ENCODE assay signal across 23 mouse cellular contexts in genomic region chr11:72947840-72948239, GRCm38 (mm10). TPM values are rescaled to one million over a fixed set of nuclear protein-coding genes. Genes with fewer than 3 reads are reported as not detected.
A peak's percentile ranks its signal among the peaks of the same experiment; 100 is the strongest.
DNase-seq lines count a peak whose midpoint lies in the region; ATAC-seq and TF ChIP-seq lines count a peak whose summit lies in the region.
"Had no signal": no experiment of that assay in that cellular context is flagged by ENCODE, and none has a peak within 500 bp of the region (broad histone marks: within the 10 kb centered on the region; RNA-seq: fewer than 3 reads in every experiment).

No protein-coding gene starts in this region.

- H3K27me3 ChIP-seq in hindbrain, embryonic 10.5 days (ENCODE audit: insufficient read depth, poor library complexity, severe bottlenecking), result peaks cover 16% of the 10 kb centered on the region
- H3K27me3 ChIP-seq in hindbrain, embryonic 11.5 days (ENCODE audit: control insufficient read depth, insufficient read depth, low read length), result no peaks in the 10 kb centered on the region
- H3K27me3 ChIP-seq in CH12.LX (replicated peaks), result no peaks in the 10 kb centered on the region
- no peaks in the 10 kb centered on the region for H3K27me3 ChIP-seq in testis, adult 2 months (ENCODE audit: control insufficient read depth, insufficient read depth, low read length)
- H3K27me3 ChIP-seq: embryonic facial prominence, embryonic 12.5 days; forebrain, embryonic 13.5 days had no signal

- TF ChIP-seq RAD21 in CH12.LX (IDR thresholded peaks at IDR 0.05; ENCODE audit: low read depth, low read length), result no peak

- 45% methylated on average over 11 of the region's 11 CpGs for WGBS in hindbrain, embryonic 10.5 days
- 42% methylated on average over 11 of the region's 11 CpGs for WGBS in hindbrain, embryonic 11.5 days

- H3K9me3 ChIP-seq in hindbrain, embryonic 10.5 days, result peaks cover 8% of the 10 kb centered on the region
- H3K9me3 ChIP-seq in hindbrain, embryonic 11.5 days (ENCODE audit: control insufficient read depth, low read length), result no peaks in the 10 kb centered on the region
- H3K9me3 ChIP-seq in CH12.LX (replicated peaks; ENCODE audit: low read length), result peaks cover 17% of the 10 kb centered on the region
- H3K9me3 ChIP-seq: forebrain, embryonic 13.5 days had no signal

- peak; percentile 43 for DNase-seq in embryo, embryonic 10 days (ENCODE audit: low spot score)
- no peak for DNase-seq in embryo, embryonic 11 days
- peak; percentile 42 for DNase-seq in hindbrain, embryonic 10.5 days (ENCODE audit: low spot score)
- no peak for DNase-seq in hindbrain, embryonic 11.5 days (ENCODE audit: low spot score)
- DNase-seq in CH12.LX (ENCODE audit: extremely low read depth), result no peak
- no peak for DNase-seq in kidney, postnatal 14 days
- DNase-seq in cerebellum, postnatal 14 days, result no peak
- DNase-seq: adrenal gland, adult 8-10 months; adrenal gland, postnatal 36 days; B cell, adult 2 months; cerebellum, adult 2 months; cerebellum, postnatal 10 days; forebrain, postnatal 0 days; gastrocnemius, postnatal 14 days; heart, adult 2 months; heart, postnatal 36 days had no signal

- no peak overlapping the region for H3K9ac ChIP-seq in hindbrain, embryonic 11.5 days (ENCODE audit: low read depth, low read length)
- no peak overlapping the region for H3K9ac ChIP-seq in CH12.LX (ENCODE audit: insufficient read depth, low read depth)
- H3K9ac ChIP-seq: embryonic facial prominence, embryonic 12.5 days; forebrain, embryonic 13.5 days; forebrain, postnatal 0 days; heart, embryonic 13.5 days; hindbrain, embryonic 14.5 days had no signal

- no peaks in the 10 kb centered on the region for H3K36me3 ChIP-seq in hindbrain, embryonic 10.5 days
- H3K36me3 ChIP-seq in hindbrain, embryonic 11.5 days (ENCODE audit: control insufficient read depth, insufficient read depth, low read length), result no peaks in the 10 kb centered on the region
- no peaks in the 10 kb centered on the region for H3K36me3 ChIP-seq in CH12.LX (replicated peaks in 1 of 2; ENCODE audit: control insufficient read depth in 1 of 2, insufficient read depth in 1 of 2, low read length in 1 of 2)
- no peaks in the 10 kb centered on the region for H3K36me3 ChIP-seq in testis, adult 2 months (ENCODE audit: control insufficient read depth, insufficient read depth, low read length)
- H3K36me3 ChIP-seq: embryonic facial prominence, embryonic 12.5 days; heart, embryonic 13.5 days had no signal

- TF ChIP-seq POLR2A in CH12.LX (IDR thresholded peaks at IDR 0.05; ENCODE audit: low read depth, low read length), result no peak
- TF ChIP-seq POLR2A in testis, adult 2 months (IDR thresholded peaks at IDR 0.05; ENCODE audit: control insufficient read depth, low read depth, low read length), result no peak

- no peak for TF ChIP-seq EP300 in CH12.LX (IDR thresholded peaks at IDR 0.05; ENCODE audit: low read length)

- H3K27ac ChIP-seq in hindbrain, embryonic 10.5 days, result peak overlapping the region; percentile 71; the same call in 1 of the 2 replicates
- no peak overlapping the region for H3K27ac ChIP-seq in hindbrain, embryonic 11.5 days (ENCODE audit: low read depth, low read length)
- H3K27ac ChIP-seq in CH12.LX (ENCODE audit: insufficient read depth, low read depth), result peak overlapping the region; percentile 34
- peak overlapping the region; percentile 27 for H3K27ac ChIP-seq in testis, adult 2 months (ENCODE audit: control insufficient read depth, insufficient read depth, low read depth, low read length)
- H3K27ac ChIP-seq: embryonic facial prominence, embryonic 12.5 days; forebrain, embryonic 13.5 days; heart, adult 2 months; heart, embryonic 13.5 days; hindbrain, embryonic 14.5 days had no signal

- in situ Hi-C loops in CH12.LX (cut with MboI; ENCODE audit: low pct_ligation_motif_present, low pct_unique_long_range_greater_than_20kb, low sequenced_read_pairs), result no loop called here

- H3K4me1 ChIP-seq in hindbrain, embryonic 10.5 days (replicated peaks), result peaks cover 60% of the 10 kb centered on the region
- H3K4me1 ChIP-seq in hindbrain, embryonic 11.5 days (replicated peaks; ENCODE audit: control insufficient read depth, insufficient read depth, low read length), result no peaks in the 10 kb centered on the region
- peaks cover 51 to 79% of the 10 kb centered on the region in 2 experiments for H3K4me1 ChIP-seq in CH12.LX (ENCODE audit: control insufficient read depth in 1 of 2, insufficient read depth in 2 of 2)
- peaks cover 8% of the 10 kb centered on the region for H3K4me1 ChIP-seq in testis, adult 2 months (ENCODE audit: control insufficient read depth, insufficient read depth, low read length)
- H3K4me1 ChIP-seq: forebrain, embryonic 13.5 days had no signal

- H3K4me3 ChIP-seq in hindbrain, embryonic 10.5 days, result no peak overlapping the region
- H3K4me3 ChIP-seq in hindbrain, embryonic 11.5 days (ENCODE audit: low read depth, low read length), result no peak overlapping the region
- peak overlapping the region in 1 of 3 experiments; percentile 14 for H3K4me3 ChIP-seq in CH12.LX (replicated peaks in 1 of 3; ENCODE audit: low read depth in 2 of 3, low read length in 2 of 3, poor library complexity in 1 of 3)
- H3K4me3 ChIP-seq in testis, adult 2 months (ENCODE audit: control insufficient read depth, low read depth, low read length), result no peak overlapping the region
- H3K4me3 ChIP-seq: embryonic facial prominence, embryonic 12.5 days; forebrain, embryonic 13.5 days; heart, adult 2 months; heart, embryonic 13.5 days had no signal

- no peaks in the 10 kb centered on the region for H3K79me2 ChIP-seq in CH12.LX (replicated peaks; ENCODE audit: control insufficient read depth, extremely low read depth, insufficient read depth, poor library complexity, severe bottlenecking)

- TF ChIP-seq CTCF in CH12.LX (conservative IDR thresholded peaks at IDR 0.05 in 1 of 2, IDR thresholded peaks at IDR 0.05 in 1 of 2; ENCODE audit: low read depth in 2 of 2, low read length in 2 of 2), result no peak
- no peak for TF ChIP-seq CTCF in testis, adult 2 months (IDR thresholded peaks at IDR 0.05; ENCODE audit: control insufficient read depth, insufficient read depth, insufficient replicate concordance, low read depth, low read length)

- dilution Hi-C loops in CH12.LX (cut with MboI; ENCODE audit: extremely low pct_ligation_motif_present, extremely low pct_unique_long_range_greater_than_20kb, low sequenced_read_pairs), result no loop called here

- no peak overlapping the region for H3K4me2 ChIP-seq in hindbrain, embryonic 11.5 days (replicated peaks; ENCODE audit: low read depth, low read length)
- H3K4me2 ChIP-seq in CH12.LX (ENCODE audit: insufficient read depth, low read depth, poor library complexity, severe bottlenecking), result no peak overlapping the region
- H3K4me2 ChIP-seq: embryonic facial prominence, embryonic 12.5 days; forebrain, embryonic 13.5 days; heart, embryonic 13.5 days; hindbrain, embryonic 14.5 days had no signal

- ATAC-seq in hindbrain, embryonic 11.5 days (ENCODE audit: low FRiP score), result no peak
- ATAC-seq: CD4-positive, CD25-positive, alpha-beta regulatory T cell, adult 4 months; forebrain, embryonic 13.5 days; forebrain, postnatal 0 days; intestine, embryonic 16.5 days had no signal

TF ChIP-seq in CH12.LX, 34 proteins besides CTCF, POLR2A, EP300 and RAD21:
- no peak for TF ChIP-seq BHLHE40 (IDR thresholded peaks at IDR 0.05; ENCODE audit: low read depth, low read length)
- TF ChIP-seq MAX (IDR thresholded peaks at IDR 0.05; ENCODE audit: low read length), result peak; percentile 50; the same call in 1 of the 2 replicates
- TF ChIP-seq CHD2 (IDR thresholded peaks at IDR 0.05; ENCODE audit: low read length), result 0 out of 2 replicates have a peak, but pooled peaks have one; percentile 19
- TF ChIP-seq MXI1 (IDR thresholded peaks at IDR 0.05; ENCODE audit: low read depth, low read length), result 0 out of 2 replicates have a peak, but pooled peaks have one; percentile 42

RNA-seq across cellular contexts. Expression of gene Atp2a3, which starts 13.1 kb away (rescaled TPM):
- 1.4 and 1.6 TPM in 2 replicates for polyA plus RNA-seq in hindbrain, embryonic 10.5 days (2016; fragmentation: Nextera tagmentation; extraction: Ambion mirVana)
- 0.68 and 1.4 TPM in 2 replicates for polyA plus RNA-seq in hindbrain, embryonic 11.5 days (2014; fragmentation: Nextera tagmentation; extraction: Ambion mirVana)
- total RNA-seq in CH12.LX (2012; rRNA removed) (136 and 218 TPM in 2 replicates), CH12.LX (2014; rRNA removed) (44.1 and 61.4 TPM in 2 replicates)
- 255 and 279 TPM in 2 replicates for polyA plus RNA-seq in CH12.LX (2012; ENCODE audit: insufficient read length, low read depth)
- 4.8 and 4.9 TPM in 2 replicates for polyA plus RNA-seq in testis, adult 2 months (2012; rRNA removed)

RNA-seq across cellular contexts. Expression of gene P2rx1, which starts 51.1 kb away (rescaled TPM):
- 0.83 and 1.8 TPM in 2 replicates for polyA plus RNA-seq in hindbrain, embryonic 10.5 days (2016; fragmentation: Nextera tagmentation; extraction: Ambion mirVana)
- polyA plus RNA-seq in hindbrain, embryonic 11.5 days (2014; fragmentation: Nextera tagmentation; extraction: Ambion mirVana), result 1.4 and 2.4 TPM in 2 replicates
- total RNA-seq in CH12.LX (2012; rRNA removed) (12.3 and 21.5 TPM in 2 replicates), CH12.LX (2014; rRNA removed) (15.9 and 18.9 TPM in 2 replicates)
- 22.8 and 23.3 TPM in 2 replicates for polyA plus RNA-seq in CH12.LX (2012; ENCODE audit: insufficient read length, low read depth)
- polyA plus RNA-seq in testis, adult 2 months (2012; rRNA removed), result 0.44 and 6.8 TPM in 2 replicates

Comparison
In these comparisons a context has a peak if more than half of its experiments do, and no peak if none do; other contexts are left out.
1. DNase-seq: peak in embryo, embryonic 10 days (single experiment) and hindbrain, embryonic 10.5 days (single experiment); none in embryo, embryonic 11 days (single experiment), hindbrain, embryonic 11.5 days (single experiment), CH12.LX (single experiment), kidney, postnatal 14 days (single experiment) and cerebellum, postnatal 14 days (0 of 2).
2. RNA of gene Atp2a3, which starts 13.1 kb away (polyA plus RNA-seq): 255 to 279 TPM in CH12.LX; 4.8 to 4.9 TPM in testis, adult 2 months, 1.4 to 1.6 TPM in hindbrain, embryonic 10.5 days and 0.68 to 1.4 TPM in hindbrain, embryonic 11.5 days; every median in the first group is over 10 times any median in the second.